Mouse (Mus musculus) MEL (cell line): ENCODE results near the gene Gnai1.

ENCODE experiments used
- CTCF ChIP-seq, 3 experiments: IDR thresholded peaks in 2 of 3; conservative IDR thresholded peaks in 1 of 3; 2 replicates each; pipeline ENCODE4 v1.5.1; 2011 to 2012; ENCODE audit warnings: low read length in 3 of 3, low read depth in 2 of 3, mild to moderate bottlenecking in 2 of 3, improper control_type of control experiment in 1 of 3, inconsistent platforms in 1 of 3, mixed read lengths in 1 of 3, moderate library complexity in 1 of 3; ENCODE audit not compliant: control insufficient read depth in 1 of 3, insufficient read depth in 1 of 3, poor library complexity in 1 of 3, severe bottlenecking in 1 of 3
- ELF1 ChIP-seq: IDR thresholded peaks from 2 replicates; pipeline ENCODE4 v1.6.1; 2014; ENCODE audit warnings: low read depth, mild to moderate bottlenecking, inconsistent platforms, low read length, improper control_type of control experiment, moderate library complexity
- EP300 ChIP-seq, 2 experiments: IDR thresholded peaks; 2 replicates each; pipeline ENCODE4 v1.6.1; 2011; ENCODE audit warnings: improper control_type of control experiment in 2 of 2, low read length in 2 of 2, low read depth in 1 of 2, mild to moderate bottlenecking in 1 of 2
- GATA1 ChIP-seq: IDR thresholded peaks from 2 replicates; pipeline ENCODE4 v1.6.1; 2011; ENCODE audit warnings: low read depth, low read length, improper control_type of control experiment
- MAZ ChIP-seq: IDR thresholded peaks from 2 replicates; pipeline ENCODE4 v1.6.1; 2012; ENCODE audit warnings: low read depth, mild to moderate bottlenecking, inconsistent platforms, low read length, improper control_type of control experiment
- MEF2A ChIP-seq: IDR thresholded peaks from 2 replicates; pipeline ENCODE4 v1.6.1; 2014; ENCODE audit warnings: low read depth, mild to moderate bottlenecking, inconsistent platforms, low read length, improper control_type of control experiment; ENCODE audit not compliant: poor library complexity, insufficient replicate concordance, severe bottlenecking; ENCODE audit errors: extremely low read depth
- POLR2A ChIP-seq, 2 experiments: IDR thresholded peaks; 2 replicates each; pipeline ENCODE4 v1.6.1; 2011 to 2012; ENCODE audit warnings: low read length in 2 of 2, mild to moderate bottlenecking in 2 of 2, control low read depth in 1 of 2, improper control_type of control experiment in 1 of 2, low read depth in 1 of 2, moderate library complexity in 1 of 2; ENCODE audit not compliant: control insufficient read depth in 1 of 2, insufficient read depth in 1 of 2, poor library complexity in 1 of 2
- RCOR1 ChIP-seq: IDR thresholded peaks from 2 replicates; pipeline ENCODE4 v1.6.1; 2012; ENCODE audit warnings: low read depth, mild to moderate bottlenecking, inconsistent platforms, low read length, improper control_type of control experiment

DNA sequence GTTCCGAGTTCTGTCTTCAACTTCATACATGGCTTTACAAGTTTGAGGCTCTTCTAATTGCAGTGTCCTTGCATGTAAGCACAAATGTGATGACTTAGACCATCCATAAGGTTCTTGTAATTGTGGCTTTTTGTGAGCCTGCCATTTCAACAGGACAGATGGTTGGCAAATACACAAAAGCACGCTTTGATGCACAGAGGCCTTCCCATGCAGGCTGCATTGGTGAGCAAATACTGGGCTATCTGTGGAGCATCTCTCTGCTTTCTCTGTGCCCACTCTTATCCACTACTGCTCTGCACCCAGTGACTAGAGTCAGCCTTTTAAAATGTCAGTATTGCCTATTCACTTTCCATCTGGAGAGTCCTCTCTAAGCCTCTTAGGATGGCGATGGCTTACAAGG, 5.3 kb upstream of the Gnai1 start:
- TF ChIP-seq CTCF (IDR thresholded peaks at IDR 0.05 in 2 of 3, conservative IDR thresholded peaks at IDR 0.05 in 1 of 3; ENCODE audit: control insufficient read depth in 1 of 3, insufficient read depth in 1 of 3, low read depth in 2 of 3, low read length in 3 of 3, poor library complexity in 1 of 3, severe bottlenecking in 1 of 3): no peak
- no peak for TF ChIP-seq RCOR1
- TF ChIP-seq EP300 (IDR thresholded peaks at IDR 0.05; ENCODE audit: low read depth in 1 of 2, low read length in 2 of 2): no peak
- TF ChIP-seq MEF2A: no peak
- TF ChIP-seq GATA1: no peak
- no peak for TF ChIP-seq MAZ
- no peak for TF ChIP-seq POLR2A (IDR thresholded peaks at IDR 0.05; ENCODE audit: control insufficient read depth in 1 of 2, insufficient read depth in 1 of 2, low read depth in 1 of 2, low read length in 2 of 2, poor library complexity in 1 of 2)
- no peak for TF ChIP-seq ELF1
